Mouse (Mus musculus) gastrocnemius, postnatal 14 days (tissue): ENCODE data around the gene N4bp2. TPM values are rescaled to one million over a fixed set of nuclear protein-coding genes. Genes with fewer than 3 reads are reported as not detected.
A peak's percentile ranks its signal among the peaks of the same experiment; 100 is the strongest.

Experiments
- DNase-seq: peaks from one replicate; pipeline ENCODE4 v3.0.0; 2021; ENCODE audit warnings: mixed read lengths
- intact Hi-C: fragments of 180-260 bp; cut with DNase I; formaldehyde crosslinking; loops from one replicate; pipeline ENCODE4 v1.15.1; 2025; ENCODE audit warnings: low total_unique reads
- total RNA-seq, 2 experiments: library from RNA; stranded (reverse); gene quantifications; 2 replicates each; pipeline ENCODE4 v1.2.3; 2021

Gene N4bp2
- total RNA-seq, 2 experiments from 2014 or later, result 14.4 to 16.3 TPM

DNA sequence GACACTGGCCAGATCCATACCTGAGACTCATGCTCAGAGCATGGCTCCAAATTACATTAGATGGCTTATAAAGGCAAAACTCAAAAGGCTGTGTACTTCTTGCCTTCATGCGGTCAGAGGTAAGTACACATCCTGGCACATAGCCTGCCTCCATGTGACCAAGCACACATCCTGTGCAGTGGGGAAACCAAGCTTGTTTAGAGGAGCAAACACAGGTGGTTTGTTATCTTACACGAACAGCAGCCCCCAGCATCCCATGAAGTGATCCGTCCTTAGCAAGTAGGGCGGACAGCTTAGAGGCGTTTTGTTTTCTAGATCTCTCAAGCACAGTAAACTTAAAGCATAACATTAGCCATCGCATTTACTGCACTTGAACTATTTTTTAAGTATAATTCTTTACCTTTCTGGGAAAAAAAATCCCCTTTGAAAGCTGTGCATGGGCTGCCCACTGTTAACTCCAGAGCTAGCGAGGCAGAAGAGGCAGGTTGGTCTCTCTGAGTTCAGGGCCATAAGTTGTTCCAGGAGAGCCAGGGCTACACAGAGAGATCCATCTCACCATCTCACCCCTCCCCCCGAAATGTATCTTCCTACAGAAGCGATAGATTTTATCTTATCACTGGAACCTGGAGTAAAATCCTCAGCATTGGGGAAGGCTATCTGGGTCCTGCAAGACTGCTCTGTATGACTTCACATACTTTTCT, 32.1 kb downstream of the N4bp2 start:
- intact Hi-C loops, result no loop called here
- DNase-seq, result no peak

DNA sequence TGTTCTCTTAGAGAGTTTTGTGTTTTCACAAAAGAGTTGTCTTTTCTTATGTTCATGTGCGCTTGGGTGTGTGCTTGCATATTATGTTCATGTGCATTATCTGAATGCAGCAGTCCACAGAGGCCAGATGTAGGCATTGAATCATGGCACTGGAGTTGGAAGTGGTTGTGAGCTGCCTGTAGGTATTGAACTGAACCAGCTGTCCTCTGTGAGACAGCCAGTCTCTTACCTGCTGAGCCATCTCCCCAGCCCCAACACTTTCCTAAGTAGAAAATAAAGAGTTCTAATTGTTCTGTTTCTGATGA, 32.6 kb downstream of the N4bp2 start:
- intact Hi-C loops, result no loop called here
- no peak for DNase-seq

DNA sequence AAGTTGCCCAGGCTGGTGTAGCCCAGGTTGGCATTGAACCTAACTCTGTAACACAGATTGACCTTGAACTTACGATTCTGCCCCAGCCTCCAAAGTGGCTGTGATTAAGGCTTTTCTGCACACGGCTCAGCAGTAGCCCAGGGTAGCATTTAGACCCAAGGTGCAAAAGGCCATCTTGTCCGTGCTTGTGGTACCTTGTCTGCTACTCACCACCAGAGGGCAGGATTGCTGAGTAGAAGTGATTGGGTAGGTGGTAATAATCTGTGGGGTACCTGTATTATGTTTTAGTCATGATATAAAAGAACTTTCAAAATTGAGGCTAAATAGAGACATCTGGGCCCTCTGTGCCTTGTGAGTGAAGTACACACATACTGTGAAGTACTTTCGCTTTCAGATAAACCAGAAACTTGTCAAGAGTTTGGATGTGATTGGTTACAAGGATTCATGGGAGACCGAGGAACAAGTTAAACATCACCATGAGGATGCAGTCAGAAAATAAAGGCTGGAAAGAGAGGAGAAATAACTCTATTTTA, 60.3 kb downstream of the N4bp2 start:
- intact Hi-C loops, result loop anchor here (5.0 kb wide), 1 partner anchor 134 kb away; no protein-coding TSS in a partner anchor

DNA sequence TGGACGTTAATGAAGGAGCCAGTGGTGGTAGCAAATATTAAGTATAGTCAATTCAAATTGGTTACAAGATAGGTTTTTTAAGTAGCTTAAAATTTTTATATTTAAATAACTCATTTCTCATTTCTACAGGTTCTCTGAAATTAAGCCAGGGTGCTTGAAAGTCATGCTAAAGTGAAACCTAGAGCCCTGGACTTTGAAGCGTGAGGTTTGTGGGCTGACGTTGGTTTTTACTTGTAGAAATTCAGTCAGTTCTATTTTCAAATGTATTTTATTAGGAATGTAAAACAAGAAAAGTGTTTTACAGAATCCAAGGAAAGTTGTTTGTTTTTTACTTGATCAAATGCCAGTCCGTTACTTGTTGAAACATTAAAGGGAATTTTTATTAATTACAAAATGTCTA, 63.2 kb downstream of the N4bp2 start:
- DNase-seq, result no peak
- intact Hi-C loops, result no loop called here

More for the DNA sequence above, 60.3 kb downstream of the N4bp2 start:
- peak; percentile 12 for DNase-seq

DNA sequence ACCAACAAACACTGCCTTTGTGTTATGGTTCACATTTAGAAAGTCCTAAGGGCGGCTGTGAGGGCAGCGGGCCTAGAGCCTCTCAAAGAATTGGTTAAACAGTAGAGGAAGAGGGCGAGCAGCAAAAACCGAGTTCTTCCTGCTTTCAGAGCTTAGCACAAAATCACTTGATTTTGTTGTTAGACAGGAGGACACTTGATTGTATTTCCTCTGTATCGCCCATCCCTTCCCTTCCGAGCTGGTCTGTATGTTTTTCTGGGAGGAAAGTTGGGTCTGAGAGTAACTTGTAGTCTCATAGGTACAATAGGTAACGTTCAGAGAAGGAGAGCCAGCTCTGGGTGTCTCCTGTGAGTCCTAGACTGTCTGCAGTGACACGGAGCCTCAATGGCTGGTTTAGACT, 63.8 kb downstream of the N4bp2 start:
- DNase-seq, result no peak
- intact Hi-C loops, result no loop called here

DNA sequence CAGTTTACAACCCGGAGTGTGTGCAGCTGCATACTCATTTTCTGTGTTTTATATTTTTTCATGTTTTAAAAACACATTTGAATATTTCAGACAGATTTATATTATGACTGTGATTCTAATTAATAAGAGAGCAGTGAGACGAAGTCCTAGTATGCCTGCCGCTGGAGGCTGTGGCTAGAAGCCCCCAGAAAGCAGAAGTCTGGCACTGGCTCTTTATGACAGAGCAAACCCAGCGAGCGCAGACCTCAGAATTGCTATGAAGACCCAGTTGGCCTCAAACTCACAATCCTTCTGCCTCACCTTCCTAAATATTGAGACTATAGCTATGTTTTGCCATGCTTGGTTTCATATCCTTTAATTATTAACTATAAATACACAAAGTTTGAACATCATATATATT, 64.9 kb downstream of the N4bp2 start:
- no peak for DNase-seq
- intact Hi-C loops, result no loop called here

DNA sequence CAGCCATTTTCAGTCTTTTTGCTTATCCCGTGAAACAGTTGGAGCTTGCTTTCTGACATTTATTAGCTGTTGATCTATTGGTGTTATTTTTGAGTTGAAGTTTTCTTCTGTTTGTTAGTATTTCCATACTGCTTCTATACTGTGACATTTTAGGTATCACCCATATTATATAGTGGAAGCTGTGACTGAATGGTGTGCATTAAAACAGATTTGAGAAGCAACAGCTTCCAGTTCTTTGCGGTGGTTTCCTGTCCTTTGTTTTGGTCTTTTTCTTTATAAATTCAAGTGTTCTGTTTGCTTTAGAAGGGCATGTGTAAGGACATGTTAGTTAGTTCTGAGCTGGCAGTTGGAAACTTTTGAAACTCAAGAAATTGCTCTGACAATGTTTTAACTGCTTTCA, 65.7 kb downstream of the N4bp2 start:
- intact Hi-C loops, result no loop called here
- no peak for DNase-seq

DNA sequence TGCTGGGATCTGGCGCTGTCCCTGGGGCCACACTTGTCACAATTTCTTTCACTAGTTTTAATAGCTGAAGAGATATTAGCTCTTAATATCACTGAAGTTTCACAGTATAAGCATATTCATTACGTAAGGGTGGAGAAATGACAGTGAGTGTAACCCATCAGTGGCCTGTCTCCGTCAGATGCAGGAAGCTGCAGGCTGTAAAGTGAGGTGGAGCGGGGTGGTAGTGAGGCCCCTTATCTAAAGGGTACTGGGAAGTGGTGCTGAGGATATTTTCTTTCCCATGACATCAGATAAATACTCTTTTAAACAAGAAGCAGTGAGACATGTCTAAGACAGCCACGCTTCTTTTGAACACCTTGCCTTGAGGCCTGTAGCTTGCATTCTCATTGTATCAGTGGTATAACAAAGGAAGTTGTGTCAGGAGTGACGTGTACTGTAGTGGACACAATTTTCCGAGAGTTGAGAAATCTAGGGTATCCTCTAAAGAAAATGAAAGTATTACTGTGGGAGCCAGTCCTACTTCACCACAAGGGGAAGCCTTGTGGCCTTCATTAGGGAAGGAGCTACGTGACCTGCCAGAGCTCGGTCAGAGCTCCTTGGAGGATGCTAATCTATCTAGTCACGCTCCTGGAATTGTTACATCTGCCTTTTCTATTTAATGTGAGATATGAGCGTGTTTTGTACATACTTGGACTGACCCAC, 68.7 kb downstream of the N4bp2 start:
- DNase-seq, result no peak
- intact Hi-C loops, result no loop called here

DNA sequence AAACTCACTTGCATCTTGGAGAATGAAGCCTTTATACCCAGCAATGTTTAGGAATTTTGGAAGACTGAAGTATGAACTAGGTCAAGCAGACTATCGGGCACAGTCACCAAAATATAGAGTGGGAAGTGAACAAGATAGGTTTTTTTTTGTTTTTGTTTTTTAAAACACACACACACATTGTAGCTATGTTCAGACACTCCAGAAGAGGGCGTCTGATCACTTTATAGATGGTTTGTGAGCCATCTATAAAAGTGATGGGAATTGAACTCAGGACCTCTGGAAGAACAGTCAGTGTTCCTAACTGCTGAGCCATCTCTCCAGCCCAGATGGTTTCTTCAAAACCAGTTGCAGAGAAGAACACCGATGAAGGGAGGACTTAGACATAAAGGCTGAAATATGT, 69.8 kb downstream of the N4bp2 start:
- no peak for DNase-seq
- intact Hi-C loops, result no loop called here

DNA sequence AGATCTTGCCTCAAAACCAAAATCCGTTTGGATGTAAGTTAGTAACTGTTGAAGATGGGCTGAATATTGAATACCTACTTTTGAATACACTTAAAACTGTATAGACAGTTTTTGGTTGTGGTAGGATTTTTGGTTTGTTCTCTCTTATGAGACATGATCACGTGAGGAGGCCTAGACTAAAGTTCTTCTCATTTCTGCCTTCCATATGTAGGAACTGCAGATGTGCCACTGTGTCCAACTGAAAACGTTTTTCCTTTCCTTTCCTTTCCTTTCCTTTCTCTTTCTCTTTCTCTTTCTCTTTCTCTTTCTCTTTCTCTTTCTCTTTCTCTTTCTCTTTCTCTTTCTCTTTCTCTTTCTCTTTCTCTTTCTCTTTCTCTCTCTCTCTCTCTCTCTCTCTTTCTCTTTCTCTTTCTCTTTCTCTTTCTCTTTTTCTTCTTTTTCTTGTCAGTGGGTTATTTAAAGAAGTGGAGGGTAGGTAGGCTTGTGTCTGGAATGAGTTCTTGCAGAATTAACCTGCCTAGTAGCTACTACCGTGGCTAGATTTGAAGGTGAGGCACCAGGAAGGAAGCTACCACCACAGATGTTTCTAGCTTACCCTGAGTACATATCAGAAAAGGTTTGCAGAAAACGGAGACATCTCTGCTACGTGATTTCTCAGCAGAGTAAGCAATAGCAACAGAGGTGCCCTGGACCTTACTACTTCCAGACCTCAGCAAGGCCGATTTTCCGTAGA, 70.6 kb downstream of the N4bp2 start:
- intact Hi-C loops, result no loop called here
- no peak for DNase-seq

DNA sequence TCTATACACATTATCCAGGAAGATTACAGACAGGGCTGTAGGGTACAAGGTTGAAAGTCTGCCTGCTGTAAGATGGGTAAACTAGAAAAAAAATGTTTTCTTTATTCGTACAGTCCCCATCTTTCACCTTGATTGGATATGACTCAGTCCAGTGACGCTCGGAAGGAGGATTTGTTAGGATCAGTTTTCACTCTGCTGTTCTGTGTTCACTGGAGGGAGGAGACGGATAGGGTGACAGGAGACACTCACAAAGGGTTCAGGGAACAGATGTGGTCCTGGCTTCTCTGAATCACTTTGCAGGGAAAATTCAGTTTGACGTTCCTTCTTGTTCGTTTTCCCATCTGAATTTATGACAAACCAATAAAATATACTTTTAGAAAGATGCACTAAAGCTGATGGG, 74.7 kb downstream of the N4bp2 start:
- DNase-seq, result no peak
- intact Hi-C loops, result no loop called here

DNA sequence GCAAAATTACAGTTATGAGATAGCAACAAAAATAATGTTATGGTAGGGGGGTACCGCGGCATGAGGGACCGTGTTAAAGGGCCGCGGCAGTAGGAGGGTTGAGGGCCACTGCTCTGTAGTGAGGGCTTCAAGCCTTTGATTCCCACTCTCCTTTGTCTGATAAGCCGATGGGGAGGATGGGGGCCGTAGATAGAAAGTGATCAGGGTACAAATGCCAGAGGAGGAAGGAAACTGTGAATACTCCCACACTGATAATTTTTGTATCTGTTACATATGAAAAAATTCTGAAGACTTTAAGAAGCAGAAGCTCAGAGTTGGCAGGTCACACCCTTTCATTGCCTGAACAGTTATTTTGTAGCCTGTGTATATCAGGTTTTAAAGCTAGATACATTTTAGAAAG, 79.6 kb downstream of the N4bp2 start:
- DNase-seq, result no peak
- intact Hi-C loops, result no loop called here

DNA sequence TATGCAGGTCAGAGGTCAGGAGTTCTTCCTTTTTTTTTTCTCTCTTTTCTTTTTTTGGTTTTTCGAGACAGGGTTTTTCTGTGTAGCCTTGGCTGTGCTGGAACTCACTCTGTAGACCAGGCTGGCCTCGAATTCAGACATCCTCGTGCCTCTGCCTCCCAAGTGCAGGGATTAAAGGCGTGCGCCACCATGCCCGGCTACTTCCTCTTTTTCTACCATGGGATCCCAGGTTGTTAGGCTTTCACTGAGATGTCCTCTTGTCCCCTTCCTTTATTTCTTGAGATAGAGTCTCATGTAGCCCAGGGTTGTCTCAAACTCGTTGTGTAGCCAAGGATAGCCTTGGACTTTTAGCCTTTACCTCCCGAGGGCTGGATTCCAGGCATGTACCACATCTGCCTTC, 83.2 kb downstream of the N4bp2 start:
- intact Hi-C loops, result no loop called here
- DNase-seq, result no peak

DNA sequence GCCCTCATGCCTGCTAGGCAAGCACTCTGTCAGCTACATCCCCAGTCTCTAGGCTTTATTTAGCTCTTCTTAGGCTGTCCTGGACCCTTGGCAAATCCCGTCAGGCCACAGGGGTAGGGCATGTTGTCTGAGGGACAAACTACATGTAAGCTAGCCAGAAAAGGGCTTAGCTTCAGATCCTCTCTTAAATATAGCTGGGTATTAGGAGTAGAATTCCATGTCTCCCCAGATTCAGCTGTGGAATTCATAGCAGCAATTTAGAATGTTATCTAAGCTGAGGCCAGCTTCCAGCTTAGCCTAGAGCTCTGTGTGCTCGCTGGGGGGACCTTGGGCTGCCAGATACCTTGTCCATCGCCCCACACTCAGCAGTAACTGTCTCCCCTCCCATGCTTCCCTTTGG, 83.6 kb downstream of the N4bp2 start:
- intact Hi-C loops, result no loop called here

DNA sequence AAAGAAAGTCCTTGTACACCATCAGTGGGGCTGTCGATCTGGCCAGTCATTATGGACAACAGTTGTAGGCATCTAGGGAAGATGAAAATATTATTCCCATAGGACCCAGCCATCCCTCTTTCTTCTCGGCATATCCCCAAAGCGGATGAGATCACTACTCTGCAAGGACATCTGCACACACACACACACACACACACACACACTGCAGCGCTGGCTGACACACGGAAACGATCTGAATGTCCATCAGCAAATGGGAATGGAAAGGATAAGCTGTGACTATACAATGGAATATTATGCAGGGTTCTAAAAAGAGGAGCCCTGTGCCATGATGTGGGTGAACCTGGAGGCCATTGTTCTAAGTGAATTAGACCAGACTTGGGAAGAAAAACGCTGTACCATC, 84.3 kb downstream of the N4bp2 start:
- DNase-seq, result no peak
- intact Hi-C loops, result no loop called here

More for the DNA sequence above, 83.6 kb downstream of the N4bp2 start:
- no peak for DNase-seq

DNA sequence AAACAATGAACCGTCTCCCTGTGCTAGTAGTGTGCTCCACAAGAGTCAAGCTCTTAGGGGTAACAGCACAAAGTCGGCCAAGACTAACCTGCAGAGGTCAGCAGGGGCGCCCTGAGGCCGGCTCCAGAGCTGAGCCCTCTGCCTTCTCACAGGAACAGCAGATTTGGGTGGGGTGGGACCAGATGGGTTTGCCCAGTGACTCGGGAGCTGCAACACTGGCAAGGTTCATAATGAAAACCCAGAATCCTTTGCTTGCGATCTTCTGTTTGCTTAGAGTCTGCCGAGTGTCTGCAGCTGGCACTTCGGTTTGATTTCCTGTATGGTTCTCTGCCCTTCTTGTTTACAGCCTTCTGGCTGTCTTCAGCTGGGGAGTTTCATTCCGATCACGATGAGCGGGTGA, 87.4 kb downstream of the N4bp2 start:
- intact Hi-C loops, result no loop called here
- DNase-seq, result no peak

DNA sequence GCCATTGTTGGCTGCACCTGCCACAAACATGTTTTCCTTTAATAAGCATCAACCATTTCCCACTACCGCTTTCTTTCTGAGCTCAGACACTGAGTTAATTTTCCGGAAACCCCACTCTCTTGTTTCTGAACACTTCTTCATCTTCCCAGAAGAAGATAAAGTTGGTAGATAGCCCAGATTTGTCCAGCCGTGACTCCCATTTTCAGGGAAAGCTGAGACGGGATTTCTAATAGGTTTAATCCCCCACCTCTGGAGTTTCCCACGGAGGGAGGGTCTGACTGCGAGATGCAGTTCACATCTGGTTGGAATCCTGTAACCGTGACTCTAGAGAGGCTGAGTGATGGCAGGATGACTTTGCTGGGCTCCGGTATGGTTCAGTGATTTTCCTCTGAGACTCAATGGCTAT, 91.5 kb downstream of the N4bp2 start:
- DNase-seq, result no peak
- intact Hi-C loops, result no loop called here

DNA sequence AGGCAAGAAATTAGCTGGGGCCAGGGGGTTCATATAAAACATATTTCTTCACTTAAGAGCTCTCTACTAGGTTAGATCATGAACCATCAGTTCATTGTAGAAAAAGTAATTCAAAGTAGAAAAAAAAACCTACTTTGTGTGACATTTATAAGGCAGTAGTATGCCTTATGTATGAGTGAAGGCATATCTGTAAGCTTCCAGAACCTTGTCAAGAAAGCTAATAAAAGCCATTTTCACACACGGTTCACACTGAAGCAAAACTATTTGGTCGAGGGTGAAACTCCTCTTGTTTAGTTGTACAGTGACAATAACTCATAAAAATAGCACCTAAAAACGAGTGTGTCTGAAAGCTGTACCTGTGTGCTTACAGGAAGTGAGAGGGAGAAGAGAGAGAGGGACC, 92.2 kb downstream of the N4bp2 start:
- no peak for DNase-seq
- intact Hi-C loops, result no loop called here

DNA sequence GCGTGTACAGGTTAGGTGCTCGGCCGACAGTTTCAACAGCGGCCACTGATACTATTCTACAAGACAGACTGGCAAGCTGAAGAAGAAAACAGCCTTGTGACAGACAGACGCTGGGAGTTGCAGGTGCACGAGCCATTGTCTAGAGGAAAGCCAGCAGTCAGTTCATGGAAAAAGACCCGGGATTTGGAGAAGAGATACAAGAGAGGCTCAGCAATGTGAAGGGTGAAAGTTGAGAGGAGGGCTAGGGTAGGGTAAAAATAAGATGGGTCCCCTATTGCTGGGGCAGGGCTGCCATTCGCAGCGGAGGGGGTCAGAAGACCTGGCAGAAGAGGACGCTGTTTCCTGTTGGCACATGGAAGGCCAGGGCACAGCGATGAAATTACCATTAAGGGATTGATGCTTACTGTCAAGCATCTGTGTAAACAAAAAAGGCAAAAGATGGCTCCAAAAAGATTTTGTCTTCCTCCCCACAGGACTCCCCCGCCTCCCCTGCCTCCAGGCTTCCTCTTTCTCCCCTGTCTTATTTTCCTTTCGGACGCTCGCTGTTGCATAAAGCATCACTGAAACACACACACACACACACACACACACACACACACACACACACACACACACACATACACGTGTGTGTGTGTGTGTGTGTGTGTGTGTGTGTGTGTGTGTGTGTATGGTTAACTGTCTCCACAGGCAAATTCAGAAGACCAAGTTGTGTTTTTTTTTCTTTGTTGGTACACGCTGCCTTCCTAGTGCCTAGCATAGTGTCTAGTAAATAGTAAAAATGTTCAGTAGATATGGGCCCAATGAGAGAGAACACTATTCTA, 93.5 kb downstream of the N4bp2 start:
- intact Hi-C loops, result no loop called here
- no peak for DNase-seq

DNA sequence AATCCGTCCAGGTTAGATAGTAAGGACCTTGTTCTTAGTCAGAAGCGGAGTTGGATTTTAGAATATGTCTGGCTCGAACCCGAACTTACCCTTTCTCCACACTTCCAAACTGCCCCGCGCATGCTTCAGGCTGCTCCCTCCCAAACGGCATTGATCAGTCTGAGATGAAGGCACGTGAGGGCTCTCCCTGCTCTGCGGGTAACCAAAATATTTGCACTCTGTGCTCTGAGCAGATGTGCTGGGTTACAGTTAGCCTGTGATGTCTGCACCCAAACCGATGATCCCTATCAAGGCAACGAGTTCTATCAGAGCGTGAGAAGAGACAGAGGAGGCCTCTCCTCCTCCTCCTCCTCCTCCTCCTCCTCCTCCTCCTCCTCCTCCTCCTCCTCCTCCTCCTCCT, 94.6 kb downstream of the N4bp2 start:
- DNase-seq, result no peak
- intact Hi-C loops, result no loop called here
